Mouse (Mus musculus) heart, postnatal 0 days (tissue): ENCODE results near the gene Klre1. TPM values are rescaled to one million over a fixed set of nuclear protein-coding genes. Genes with fewer than 3 reads are reported as not detected.

Experiments used
- ATAC-seq: fragments of 200-750 bp; cut with Nextera tagmentation; 2 replicates; pipeline ENCODE4 v1.8.0; 2017; ENCODE audit warnings: low read depth, moderate number of reproducible peaks, moderate library complexity; ENCODE audit not compliant: insufficient read depth
- DNase-seq: peaks from one replicate; pipeline ENCODE4 v3.0.0-alpha.2; 2016; ENCODE audit warnings: low spot score
- H3K27ac ChIP-seq: fragments of 300-500 bp; sonication (generic); 2 replicates; pipeline ENCODE4 v1.5.1; 2014; ENCODE audit warnings: low read depth, mild to moderate bottlenecking
- H3K27me3 ChIP-seq: fragments of 300-500 bp; sonication (generic); 2 replicates; pipeline ENCODE4 v1.6.1; 2014; ENCODE audit warnings: low read length, mixed read lengths; ENCODE audit not compliant: control insufficient read depth, insufficient read depth
- H3K36me3 ChIP-seq: fragments of 300-500 bp; sonication (generic); replicated peaks from 2 replicates; pipeline ENCODE4 v1.6.1; 2014; ENCODE audit warnings: low read length, mixed read lengths; ENCODE audit not compliant: control insufficient read depth, insufficient read depth
- H3K4me1 ChIP-seq: fragments of 300-500 bp; sonication (generic); 2 replicates; pipeline ENCODE4 v1.6.1; 2014; ENCODE audit warnings: antibody characterized with exemption; ENCODE audit not compliant: control insufficient read depth, insufficient read depth
- H3K4me2 ChIP-seq: fragments of 300-500 bp; sonication (generic); 2 replicates; pipeline ENCODE4 v1.6.1; 2014; ENCODE audit warnings: low read depth, mild to moderate bottlenecking, low read length, moderate library complexity
- H3K4me3 ChIP-seq: fragments of 300-500 bp; sonication (generic); 2 replicates; pipeline ENCODE4 v1.5.1; 2014; ENCODE audit warnings: low read depth, low read length
- H3K9ac ChIP-seq: fragments of 300-500 bp; sonication (generic); replicated peaks from 2 replicates; pipeline ENCODE4 v1.6.1; 2014; ENCODE audit warnings: low read depth, low read length, mixed read lengths
- H3K9me3 ChIP-seq: fragments of 300-500 bp; sonication (generic); replicated peaks from 2 replicates; pipeline ENCODE4 v1.6.1; 2016; ENCODE audit warnings: low read length; ENCODE audit not compliant: control insufficient read depth
- CTCF ChIP-seq: IDR thresholded peaks from 2 replicates; pipeline ENCODE4 v1.5.1; 2016; ENCODE audit warnings: antibody characterized with exemption, control low read depth, low read depth
- EP300 ChIP-seq: IDR thresholded peaks from 2 replicates; pipeline ENCODE4 v1.6.1; 2016; ENCODE audit warnings: antibody characterized with exemption, low read depth
- WGBS: fragments of 180-500 bp; shearing (Covaris S2); extraction: QIAGEN DNeasy Blood & Tissue Kit; methylation state at CpG from one replicate; pipeline ENCODE4 v1.1.7; 2014; 5-methylcytosine and 5-hydroxymethylcytosine counted together
- polyA plus RNA-seq: library from polyadenylated mRNA; unstranded; fragments of >200 nt; fragmentation: Nextera tagmentation; extraction: Ambion mirVana; gene quantifications from 2 replicates; pipeline ENCODE4 v1.2.1, GENCODE M21; 2015
- total RNA-seq: library from RNA; depleted of rRNA; stranded (reverse); fragments of >200 nt; gene quantifications from 2 replicates; pipeline ENCODE4 v1.2.3, GENCODE M21; 2014; ENCODE audit warnings: low replicate concordance

The Klre1 gene
- total and polyA plus RNA-seq, 2 experiments from 2014 or later = not detected

- Histone ChIP-seq H3K27ac (no peak overlapping the region), H3K9me3 (no peaks in the 10 kb centered on the region), H3K4me3 (no peak overlapping the region), H3K9ac (no peak overlapping the region), H3K27me3 (no peaks in the 10 kb centered on the region), H3K36me3 (peaks cover 36% of the 10 kb centered on the region), H3K4me1 (no peaks in the 10 kb centered on the region), H3K4me2 (no peak overlapping the region)
- WGBS = 54% methylated on average over 6 of the region's 6 CpGs
- TF ChIP-seq CTCF (peak; percentile 94), EP300 (no peak)
- peak; percentile 57 for ATAC-seq
- DNase-seq = peak; percentile 47
Measured at GRCm38 (mm10) chr6:129543709-129544606, 33.7 kb upstream of the Klre1 start.

DNA sequence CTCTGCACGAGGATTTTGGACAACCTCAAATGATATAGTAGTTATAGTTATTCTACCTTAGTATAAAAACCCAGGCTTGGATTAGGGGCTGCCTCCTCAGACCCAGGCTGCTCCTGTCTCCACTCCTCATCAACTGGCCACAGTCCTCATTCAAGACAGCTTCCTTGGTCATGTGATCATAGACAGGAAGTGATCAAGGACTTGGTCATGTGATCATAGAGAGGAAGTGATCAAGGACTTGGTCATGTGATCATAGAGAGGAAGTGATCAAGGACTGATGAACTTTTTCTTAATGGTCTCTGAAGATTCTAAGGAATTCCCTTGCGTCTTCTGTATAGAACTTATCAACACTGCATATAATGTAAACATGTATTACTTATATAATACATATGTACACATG, 30.4 kb upstream of the Klre1 start:
- Histone ChIP-seq H3K27me3 (no peaks in the 10 kb centered on the region), H3K27ac (no peak overlapping the region), H3K9me3 (no peaks in the 10 kb centered on the region), H3K4me1 (no peaks in the 10 kb centered on the region), H3K36me3 (0 out of 2 replicates have a peak, but pooled peaks cover 4% of the 10 kb centered on the region), H3K4me2 (no peak overlapping the region), H3K9ac (no peak overlapping the region), H3K4me3 (no peak overlapping the region)
- ATAC-seq (no peak), DNase-seq (no peak)
- WGBS = 77% methylated on average over 2 of the region's 2 CpGs
- no peak for TF ChIP-seq CTCF
- TF ChIP-seq EP300 = no peak

DNA sequence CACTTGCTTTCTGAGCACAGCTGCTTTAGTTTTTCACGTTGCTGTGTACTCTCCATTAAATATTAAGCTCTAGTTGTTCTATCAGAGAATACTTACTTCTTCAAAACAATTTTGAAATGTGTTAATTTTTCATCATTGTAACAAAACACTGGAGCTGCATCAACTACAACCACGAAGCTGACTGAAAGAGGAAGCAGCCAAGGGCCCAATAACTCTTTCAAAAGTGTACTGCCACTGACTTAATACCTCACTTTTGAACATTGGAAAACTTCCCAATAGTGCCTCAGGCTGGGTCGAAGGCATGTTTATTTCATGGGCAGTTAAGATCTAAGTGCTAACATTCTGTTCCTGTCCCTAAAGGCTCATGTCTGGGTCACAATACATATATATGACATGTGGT, 29.7 kb upstream of the Klre1 start:
- 67% methylated on average over 3 of the region's 3 CpGs for WGBS
- Histone ChIP-seq H3K27me3 (no peaks in the 10 kb centered on the region), H3K36me3 (no peaks in the 10 kb centered on the region), H3K9ac (no peak overlapping the region), H3K27ac (no peak overlapping the region), H3K9me3 (no peaks in the 10 kb centered on the region), H3K4me3 (no peak overlapping the region), H3K4me2 (no peak overlapping the region), H3K4me1 (no peaks in the 10 kb centered on the region)
- TF ChIP-seq EP300 (no peak), CTCF (no peak)
- DNase-seq = no peak
- ATAC-seq = no peak

DNA sequence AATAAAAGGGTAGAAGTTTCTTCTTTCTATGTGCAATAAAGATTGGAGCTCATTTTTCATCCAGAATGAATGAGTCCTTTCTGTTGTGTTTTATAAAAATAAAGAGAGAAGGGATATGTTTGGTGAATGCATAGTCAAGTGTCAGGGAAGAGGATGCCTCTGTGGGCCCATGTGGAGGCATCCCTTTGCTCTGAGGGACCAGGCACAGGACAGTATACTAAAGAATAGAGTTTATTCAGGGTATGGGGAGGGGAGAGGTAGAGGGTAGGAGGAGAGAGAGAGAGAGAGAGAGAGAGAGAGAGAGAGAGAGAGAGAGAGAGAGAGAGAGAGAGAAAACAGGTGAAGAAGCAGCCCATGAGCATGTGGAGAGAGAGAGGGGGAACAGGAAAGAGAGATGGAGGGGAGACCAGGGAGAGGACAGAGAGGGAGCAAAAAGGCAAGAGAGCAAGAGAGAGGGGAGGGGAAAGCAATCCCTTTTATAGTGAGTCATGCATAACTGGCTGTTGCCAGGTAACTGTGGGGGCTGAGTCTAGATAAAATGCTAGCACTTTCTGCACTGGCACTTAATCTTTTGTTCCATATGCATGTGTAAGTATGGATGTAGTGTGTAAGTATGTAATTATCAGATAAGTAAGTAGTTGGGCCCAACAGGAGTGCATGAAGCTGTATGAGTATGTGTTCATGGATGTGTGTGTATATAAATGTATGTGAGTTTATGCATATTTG, 20.2 kb upstream of the Klre1 start:
- Histone ChIP-seq H3K9me3 (no peaks in the 10 kb centered on the region), H3K4me2 (no peak overlapping the region), H3K4me3 (no peak overlapping the region), H3K27me3 (no peaks in the 10 kb centered on the region), H3K4me1 (no peaks in the 10 kb centered on the region), H3K9ac (no peak overlapping the region), H3K27ac (no peak overlapping the region), H3K36me3 (no peaks in the 10 kb centered on the region)
- ATAC-seq (no peak), DNase-seq (no peak)
- TF ChIP-seq EP300 (no peak), CTCF (no peak)

DNA sequence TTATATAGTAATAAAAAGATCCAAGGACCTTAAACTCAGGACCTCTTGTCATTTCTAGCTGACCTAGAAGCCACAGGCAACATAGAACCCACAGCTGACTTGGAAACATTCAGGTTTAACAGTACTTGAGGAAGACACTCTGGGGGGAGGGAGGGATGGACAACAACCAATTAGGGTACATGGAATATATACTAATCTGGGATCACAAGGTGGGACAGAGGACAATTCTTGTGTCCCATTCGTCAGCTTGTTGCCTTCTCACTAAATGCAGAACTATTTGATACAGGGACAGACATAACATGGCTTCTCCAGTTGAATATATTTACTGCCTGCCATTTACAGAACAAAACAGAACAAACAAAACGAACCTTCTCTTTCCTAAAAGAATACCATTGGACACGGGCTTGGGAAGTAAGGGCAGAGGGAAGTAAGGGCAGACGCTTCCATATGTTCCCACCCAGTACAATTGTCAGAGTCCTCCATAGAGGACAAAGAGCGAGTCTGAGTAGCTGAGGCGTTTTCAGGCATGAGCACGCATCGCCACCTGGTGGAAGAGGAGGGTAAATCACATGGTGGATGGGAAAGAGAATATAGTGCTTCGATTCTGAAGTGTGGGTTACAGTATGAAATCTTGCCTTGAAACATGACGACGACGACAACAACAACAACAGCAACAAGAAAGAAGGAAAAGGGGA, 18.6 kb upstream of the Klre1 start:
- 16% methylated on average over 12 of the region's 12 CpGs for WGBS
- Histone ChIP-seq H3K4me1 (no peaks in the 10 kb centered on the region), H3K9me3 (no peaks in the 10 kb centered on the region), H3K4me3 (no peak overlapping the region), H3K9ac (no peak overlapping the region), H3K27me3 (no peaks in the 10 kb centered on the region), H3K36me3 (no peaks in the 10 kb centered on the region), H3K27ac (no peak overlapping the region), H3K4me2 (no peak overlapping the region)
- DNase-seq = peak; percentile 56
- no peak for TF ChIP-seq EP300
- peak; percentile 97 for TF ChIP-seq CTCF
- ATAC-seq = peak; percentile 70
